Mouse (Mus musculus) liver (tissue): Measurements from ENCODE around the gene Cacul1.
"Not testable (repeated sequence)": the region's sequence is repeated elsewhere in the genome, so short reads cannot be mapped to it uniquely, and the experiment has no call there.

ENCODE experiments used
- DNase-seq: peaks from one replicate; pipeline ENCODE4 v3.0.0-alpha.2; 2020; ENCODE audit warnings: mixed read lengths

Gene Cacul1

DNA sequence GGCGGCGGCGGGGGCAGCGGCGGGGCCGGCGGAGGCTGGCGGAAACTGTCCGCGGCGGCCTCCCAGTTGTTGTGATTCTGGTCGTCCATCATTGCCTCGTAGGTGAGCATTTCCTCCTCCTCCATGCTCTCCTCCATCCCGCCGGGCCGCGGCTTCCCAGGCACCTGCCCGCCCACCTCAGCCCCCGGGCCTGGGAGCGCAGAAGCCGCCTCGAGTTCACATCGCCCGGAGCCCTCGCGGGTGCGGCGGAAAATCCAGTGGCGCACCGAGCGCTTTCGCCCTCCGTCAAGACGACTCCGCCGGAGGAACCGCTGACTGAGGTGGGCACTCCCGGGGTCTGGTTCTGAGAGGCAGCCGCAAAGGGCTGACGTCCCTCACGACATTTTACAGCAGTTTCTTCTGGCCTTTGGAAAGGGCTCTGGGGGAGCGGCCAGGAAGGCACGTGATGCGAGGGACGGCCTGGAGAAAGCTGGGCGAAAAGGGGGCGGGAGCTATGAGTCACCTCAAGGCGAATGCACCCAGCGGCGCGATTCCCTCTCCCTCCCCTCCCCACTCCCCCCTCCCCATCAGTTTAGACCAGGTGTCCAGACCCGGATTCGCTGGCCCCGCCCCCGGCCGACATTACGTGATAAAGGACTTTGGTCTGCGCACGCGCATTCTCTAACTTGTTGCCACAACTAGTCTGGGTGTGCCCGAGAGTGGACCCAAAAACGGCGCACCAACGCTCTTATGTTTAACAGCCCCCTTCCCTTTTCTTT is at the start of gene Cacul1:
Gene Cacul1, minus strand, starts transcription at position 444 of the 758 bp plus-strand sequence.
- peak; percentile 99 for DNase-seq

DNA sequence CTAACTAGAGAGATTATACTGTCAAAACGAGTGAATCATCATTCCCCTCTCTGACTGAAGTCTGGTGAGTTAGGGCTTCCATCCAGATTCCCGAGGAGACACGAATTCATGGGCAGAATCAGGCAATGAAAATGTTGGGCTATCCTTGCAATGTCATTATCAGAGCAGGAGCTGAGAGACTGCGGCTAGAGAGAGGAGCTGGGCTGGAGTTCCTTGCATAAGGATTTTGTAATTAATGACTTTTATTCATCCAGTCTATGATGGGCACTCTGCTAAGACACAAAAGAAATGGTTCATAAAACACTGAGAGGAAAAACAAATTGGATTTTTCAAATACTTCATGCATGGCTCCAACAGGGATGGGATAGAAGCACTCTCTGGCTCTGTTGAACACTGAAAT is 38.6 kb upstream of the Cacul1 start:
- DNase-seq: no peak

DNA sequence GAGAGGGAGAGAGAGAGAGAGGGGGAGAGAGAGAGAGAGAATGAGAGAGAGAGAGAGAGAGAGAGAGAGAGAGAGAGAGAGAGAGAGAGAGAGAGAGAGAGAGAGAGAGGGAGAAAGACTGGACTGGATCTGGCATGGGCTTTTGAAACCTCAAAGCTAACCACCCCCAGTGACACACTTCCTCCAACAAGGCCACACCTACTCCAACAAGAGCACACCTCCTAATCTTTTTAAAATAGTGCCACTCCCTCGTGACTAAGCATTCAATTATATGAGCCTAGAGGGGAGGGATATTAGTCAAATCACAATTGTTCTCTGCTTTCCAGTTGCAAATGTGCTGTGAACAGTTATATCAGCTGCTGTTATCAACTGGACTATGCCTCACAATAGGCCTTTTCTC is 36.2 kb upstream of the Cacul1 start:
- DNase-seq: no peak

DNA sequence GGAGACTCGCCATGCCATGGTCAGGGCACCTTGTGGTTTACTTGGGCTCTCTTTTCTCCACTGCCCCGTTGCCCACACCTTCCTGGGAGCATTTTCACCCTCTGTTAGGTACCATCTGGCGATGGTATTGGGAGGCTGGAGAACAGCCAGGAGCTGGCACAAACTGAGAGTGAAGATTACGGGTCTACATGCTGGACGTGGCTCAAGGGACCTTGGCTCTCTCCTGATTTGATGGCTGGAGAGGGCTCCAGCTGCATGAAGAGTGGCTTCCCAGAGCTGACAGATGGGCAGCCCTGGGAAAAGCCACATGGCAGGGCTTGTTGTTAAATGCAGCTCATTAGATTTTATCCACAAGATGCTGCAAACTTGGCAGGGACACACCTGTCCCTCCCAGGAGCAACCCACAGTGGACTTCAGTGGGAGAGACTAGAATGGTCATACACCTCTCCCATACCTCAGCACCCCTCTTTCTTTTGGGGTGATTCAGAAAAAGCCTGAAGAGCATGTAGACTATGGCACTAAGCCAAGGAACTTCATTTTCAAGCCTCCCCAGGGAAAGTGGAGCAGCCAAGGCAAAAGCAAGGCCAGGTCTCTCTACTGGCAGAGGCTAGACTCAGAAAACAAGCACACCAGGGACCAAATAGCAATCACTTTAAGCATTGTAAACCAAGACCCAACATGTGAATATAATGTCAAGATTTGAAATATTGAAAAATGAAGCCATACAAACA is 34.8 kb upstream of the Cacul1 start:
- DNase-seq: no peak

DNA sequence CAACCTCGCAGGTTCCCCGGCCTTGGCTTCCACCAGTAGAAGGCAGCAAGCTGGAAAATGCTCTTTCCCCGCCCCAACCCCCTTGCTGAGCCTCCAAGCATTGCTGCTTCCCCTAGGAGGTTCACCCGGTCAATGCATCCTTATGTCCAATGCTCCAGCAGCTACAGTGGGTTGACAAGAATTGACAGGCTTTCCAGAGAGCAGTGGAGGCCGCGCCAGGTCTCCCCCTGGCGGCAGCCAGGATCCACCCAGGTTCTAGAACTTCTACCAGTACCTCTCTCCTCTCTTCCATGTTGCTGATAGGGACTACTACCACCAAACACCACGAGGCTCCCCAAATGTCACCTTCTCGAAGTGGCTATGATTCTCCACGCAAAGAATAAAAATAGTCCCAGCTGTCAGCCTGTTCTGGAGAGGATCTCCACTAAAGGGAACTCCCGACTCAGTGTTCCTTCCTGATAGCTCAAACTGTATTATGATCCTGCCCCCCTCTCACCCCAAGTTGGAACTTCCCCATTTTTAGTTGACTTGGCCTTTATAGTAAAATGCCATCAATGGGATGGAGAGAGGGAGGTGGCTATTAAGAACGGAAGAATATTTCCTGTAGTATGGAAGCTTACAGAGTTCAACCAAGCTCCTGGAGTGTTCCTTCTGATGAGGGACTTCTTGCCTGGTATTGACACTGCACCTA is 30.8 kb upstream of the Cacul1 start:
- DNase-seq: peak; percentile 26

DNA sequence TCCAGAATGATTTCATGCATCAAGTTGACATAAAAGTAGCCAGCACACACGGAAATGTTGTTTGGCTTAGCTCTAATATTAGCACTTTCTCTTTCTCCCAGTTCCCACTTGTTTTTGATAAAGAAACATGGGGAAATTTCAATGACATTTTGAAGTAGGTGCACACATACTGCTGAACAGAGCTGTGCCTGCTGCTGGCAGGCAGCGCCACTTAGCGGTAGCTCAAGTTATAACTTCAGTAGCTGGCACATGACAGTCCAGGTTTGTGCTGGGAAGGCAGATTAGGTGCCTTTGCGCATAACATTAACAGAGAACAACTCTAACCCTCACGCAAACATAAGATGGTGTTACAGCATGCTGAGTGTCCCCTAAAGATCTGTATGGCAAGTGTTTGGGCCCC is 27.9 kb upstream of the Cacul1 start:
- peak; percentile 49 for DNase-seq

DNA sequence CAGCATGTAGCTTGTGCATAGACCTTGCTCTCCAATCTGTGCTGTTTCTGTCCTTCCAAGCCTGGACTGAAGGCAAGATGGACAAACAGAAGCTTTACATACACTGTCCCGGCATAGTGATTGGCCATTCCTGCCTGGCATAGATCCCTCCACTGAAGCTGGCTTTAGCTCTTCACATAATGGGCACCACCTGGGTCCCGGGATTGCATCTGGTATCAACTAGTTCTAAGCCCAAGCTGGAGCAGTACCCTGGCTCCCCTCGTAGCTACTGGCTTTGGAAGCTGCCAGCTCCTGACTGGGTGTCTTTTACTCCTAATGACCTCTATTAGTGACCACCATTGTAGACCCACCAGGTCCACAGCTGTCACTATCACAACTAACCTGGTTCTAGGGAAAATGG is 22.8 kb upstream of the Cacul1 start:
- DNase-seq: no peak

DNA sequence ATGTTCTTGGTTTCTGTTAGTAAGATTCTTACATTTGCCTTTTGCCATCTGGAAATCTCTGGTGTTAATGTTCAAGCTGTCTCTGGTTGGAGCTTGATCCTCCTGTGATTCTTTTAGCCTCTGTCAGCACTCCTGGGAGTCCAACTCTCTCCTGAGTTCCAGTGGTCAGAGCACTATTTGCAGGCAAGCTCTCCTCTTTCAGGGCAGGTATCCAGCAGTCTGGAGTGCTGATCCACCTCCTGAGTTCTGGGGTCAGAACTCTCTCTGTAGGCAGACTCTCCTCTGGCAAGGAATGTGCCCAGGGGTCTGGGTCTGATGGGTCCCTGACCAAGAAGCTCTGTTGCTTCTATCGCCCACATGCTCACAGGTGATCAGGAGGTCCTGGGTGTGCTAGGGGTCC is 21.2 kb upstream of the Cacul1 start:
- not testable (repeated sequence) for DNase-seq

DNA sequence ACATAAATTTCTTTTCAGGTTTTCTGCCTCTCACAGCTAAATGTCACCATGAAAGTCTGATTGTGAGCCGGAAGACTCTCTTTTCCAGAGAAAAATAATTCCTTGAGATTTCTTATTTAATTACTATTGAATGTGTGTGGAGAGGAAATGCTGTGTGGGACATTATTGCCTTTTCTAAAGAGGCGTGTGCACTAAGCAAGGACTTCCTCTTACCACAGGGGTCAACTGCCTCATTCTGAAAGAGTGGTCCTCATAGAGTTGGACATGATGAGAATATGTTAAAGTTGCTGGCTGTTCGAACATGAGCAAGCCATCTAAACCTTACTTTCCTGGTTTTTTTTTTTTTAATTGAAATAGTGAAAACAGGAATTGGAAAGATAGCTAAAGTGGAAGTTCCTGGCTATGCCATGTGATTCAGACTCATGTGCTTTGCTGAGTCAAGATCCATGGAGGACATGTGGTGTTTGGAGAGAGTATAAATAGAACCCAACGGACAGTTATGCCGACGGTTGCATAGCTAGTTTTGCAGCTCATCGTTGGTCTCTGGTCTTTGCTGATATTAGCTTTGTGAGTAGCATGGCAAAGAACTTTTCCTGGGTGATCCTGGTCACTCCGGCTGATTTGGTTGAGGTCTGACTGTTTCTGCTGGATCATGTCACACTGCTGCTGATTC is 17.3 kb upstream of the Cacul1 start:
- DNase-seq: no peak

DNA sequence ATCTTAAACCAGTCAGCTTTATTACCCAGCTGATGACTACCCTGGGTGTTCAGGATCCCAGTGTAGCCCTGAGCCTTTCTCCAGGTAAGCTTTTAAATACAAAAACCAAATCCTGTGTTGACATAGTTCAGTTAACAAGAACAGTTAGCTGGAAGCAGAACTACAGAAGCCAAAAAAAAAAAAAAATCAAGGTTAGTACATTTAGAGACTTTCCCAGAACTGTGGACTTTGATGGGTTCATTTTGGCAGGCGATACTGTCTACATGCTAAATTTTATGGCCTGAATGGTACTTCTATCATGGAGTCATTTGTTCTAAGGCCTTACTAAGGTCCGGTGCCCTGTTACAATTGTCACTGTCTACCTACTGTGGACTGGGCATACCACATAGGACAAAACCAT is 8.8 kb upstream of the Cacul1 start:
- no peak for DNase-seq

DNA sequence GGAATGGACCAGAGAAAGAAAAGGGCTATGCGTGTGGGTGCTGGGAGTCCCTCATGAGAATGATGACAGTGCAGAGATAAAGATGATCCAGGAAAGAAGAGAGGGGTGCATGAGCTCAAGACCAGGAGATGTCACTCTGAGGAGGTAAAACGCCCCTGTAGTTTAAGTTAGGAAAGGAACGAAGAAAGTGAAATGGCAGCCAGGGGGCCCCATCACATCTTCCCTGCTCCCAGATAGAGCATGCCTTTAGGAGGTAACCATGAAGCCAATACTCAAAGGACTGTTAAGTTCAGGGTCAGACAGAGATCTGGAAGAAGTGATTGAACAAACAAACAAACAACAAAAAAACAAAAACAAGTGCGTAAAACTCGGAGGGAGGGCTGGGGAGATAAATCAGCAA is 5.8 kb upstream of the Cacul1 start:
- no peak for DNase-seq

DNA sequence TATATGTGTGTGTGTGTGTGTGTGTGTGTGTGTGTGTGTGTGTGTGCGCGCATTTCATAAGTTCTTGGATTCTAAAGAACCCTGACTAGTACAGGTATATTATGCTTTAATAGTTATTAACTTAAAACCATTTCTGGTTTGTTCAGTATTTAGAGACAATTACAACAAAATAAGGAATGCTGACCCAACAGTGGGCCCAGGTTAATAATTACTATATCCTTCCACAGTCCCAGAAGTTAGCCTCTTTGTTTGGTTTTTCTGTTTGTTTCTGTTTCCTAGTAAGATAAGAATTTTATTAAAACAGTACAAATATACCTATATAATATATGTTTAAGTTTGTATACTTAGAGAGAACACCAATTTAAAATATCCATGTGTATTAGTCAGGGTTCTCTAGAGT is 2.4 kb upstream of the Cacul1 start:
- no peak for DNase-seq

DNA sequence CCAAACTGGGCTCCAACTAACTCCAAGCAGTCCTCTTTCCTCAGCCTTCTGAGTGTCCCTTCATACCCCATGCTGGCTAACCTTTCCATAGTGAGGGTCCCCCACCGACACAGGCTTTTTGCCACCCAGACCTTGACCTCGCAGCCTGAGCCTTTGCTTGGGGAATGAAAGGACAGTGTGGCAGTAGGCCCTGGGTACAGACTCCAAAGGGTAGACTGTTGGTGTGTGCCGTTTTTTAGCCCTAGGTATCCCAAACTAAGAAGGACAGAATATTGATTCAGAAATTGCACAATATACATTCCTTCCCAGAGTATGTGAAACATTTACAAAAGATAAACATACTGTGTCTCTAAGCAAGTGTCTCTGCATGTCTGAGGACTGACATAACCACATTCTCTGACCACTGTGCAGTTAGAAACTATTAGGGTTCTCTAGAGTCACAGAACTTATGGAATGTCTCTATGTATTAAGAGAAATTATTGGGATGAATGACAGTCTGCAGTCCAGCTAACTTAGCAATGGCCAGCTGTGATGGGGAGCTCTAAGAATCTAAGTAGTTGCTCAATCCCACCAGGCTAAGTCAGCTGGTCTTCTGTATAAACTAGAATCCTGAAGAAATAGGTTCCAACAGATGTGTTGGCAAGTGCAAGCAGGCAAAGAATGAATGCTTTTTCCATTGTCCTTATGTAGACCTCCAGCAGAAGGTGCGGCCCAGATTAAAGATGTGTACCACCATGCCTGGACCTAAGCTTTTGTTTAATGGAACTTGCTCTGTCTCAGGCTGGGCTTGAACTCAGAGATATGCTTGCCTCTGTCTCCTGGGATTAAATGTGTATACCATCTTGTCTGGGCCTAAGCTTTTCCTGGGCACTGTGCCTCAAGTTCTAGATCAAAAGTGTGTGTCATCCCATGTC is 809 bp upstream of the Cacul1 start:
- DNase-seq: no peak

DNA sequence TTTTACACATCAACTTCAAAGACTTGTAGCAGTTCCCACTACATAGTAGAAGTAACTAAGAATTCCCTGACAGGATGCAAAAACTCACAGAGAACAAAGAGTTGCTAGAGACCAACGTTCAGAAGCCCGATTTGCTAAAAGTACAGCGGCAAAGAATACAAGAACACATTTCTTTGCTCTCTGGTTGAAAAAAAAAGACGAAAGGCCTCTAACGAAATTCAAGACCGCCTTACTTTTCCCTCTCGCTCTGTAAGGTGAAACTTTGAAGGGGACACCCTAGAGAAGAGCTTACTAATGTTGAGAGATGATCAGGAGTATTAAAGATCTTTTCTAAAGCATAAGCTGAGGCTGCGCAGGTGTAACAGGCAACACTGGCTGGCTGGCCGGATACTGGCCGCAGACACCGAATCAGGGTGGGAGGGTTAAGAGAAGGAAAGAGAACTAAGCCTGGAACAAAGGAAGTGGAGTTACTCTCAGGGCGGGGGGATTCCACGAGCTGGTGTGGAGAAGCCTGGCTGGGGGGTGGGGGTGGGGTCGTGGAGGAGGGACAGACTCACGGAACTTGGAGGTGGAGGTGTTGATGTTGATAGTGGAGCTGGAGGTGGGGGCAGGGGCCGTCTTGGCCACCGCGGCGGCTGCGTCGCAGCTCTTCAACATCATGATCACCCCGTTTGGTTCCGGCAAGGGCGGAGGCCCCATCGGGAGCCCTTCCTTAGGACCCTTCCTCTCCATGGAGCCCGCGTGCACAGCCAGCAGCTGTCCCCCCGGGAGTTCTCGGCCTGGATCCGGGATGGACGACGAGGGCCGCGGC is 849 bp downstream of the Cacul1 start:
- DNase-seq: peak; percentile 64

DNA sequence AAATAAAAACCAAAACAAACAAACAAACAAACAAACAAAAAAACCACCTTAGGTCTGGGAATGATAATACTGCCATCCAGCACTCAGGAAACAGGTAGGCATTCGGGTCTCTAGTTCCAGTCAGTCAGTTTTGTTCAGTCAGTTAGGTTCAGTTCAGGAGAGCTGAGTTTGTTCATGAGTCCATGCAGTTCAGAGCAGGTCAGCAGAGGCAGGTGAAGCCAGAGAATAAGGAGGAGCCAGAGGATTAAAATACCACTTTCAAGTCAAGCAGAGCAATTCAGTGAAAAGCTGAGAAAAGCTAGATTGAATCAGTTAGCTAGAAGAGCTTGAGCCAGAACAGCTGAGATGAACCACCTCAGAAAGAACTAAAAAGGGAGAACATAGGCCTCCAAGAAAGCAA is 4.1 kb downstream of the Cacul1 start:
- DNase-seq: no peak

DNA sequence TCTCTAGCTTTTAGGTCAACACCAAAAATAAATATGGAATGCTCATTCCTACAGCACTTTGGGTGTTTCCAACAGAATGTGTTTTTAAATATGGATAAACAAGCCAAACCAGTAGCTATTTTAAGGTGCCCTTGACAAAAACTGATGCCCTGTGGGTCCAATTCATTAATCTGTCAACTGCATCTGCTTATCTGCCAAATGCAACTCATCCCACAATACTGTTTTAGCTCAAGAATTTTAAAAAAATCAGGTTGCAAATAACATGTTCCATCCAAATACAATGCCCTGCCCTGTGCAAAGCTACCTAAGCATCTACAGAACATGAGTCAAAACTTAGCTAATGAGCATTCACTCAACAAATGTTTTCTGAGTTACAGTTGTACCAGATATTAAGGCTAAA is 20.3 kb downstream of the Cacul1 start:
- no peak for DNase-seq

DNA sequence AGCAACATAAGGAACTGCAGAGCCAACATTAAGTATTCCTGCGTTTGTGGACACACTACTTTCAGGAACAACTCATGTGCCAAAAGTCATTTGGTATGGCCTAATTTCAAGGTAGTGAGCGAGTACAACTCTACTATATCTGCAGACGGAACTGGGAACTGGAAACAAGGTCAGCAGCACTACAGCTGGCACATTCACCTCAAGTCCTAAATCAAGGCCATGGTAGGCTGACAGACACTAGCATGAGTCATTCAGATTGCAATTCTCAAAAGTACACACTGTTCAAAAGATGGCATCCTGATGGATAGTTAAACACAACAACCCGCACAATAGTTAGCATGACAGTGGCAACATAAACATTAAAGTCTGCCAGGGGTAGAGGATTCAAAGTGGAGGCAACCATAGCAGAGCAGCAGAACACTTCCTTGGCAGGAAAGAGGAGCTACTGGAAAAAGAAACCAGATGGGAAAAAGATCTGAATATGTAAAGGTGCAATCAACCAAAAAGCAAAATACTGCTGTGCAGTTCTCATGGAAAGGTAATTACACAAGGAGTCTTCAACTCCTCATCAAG is 25.9 kb downstream of the Cacul1 start:
- no peak for DNase-seq

DNA sequence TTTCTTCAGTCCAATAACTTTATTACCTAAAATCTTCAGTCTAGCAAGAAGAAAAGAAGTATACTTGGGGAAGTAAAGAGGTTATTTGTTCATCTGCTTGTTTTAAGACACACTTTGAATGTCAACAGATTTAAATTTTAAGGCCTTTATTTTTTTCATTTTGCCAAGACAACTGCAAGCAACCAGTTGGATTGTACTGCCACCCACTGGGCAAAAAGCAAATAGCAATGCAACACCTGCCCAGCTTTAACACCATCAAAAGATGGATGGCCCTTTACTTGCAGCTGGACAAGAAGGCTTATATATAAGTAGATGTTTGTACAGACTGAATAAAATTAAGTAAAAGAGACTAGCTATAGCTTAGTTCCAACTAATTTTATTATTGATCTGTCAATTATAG is 27.3 kb downstream of the Cacul1 start:
- DNase-seq: peak; percentile 59

DNA sequence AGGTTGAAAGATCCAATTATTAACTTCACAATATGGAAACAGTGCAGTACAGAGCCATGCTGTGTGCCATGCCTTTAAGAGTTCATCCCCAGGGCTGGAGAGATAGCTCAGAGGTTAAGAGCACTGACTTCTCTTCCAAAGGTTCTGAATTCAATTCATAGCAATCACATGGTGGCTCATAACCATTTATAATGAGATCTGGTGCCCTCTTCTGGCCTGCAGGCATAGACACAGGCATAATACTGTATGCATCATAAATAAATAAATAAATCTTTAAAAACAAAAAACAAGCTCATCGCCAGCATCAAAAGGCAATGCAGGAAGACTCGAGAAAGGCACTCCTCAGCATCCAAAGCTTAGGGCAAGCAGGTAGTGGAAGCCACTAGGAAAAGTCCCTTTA is 37.5 kb downstream of the Cacul1 start:
- no peak for DNase-seq

DNA sequence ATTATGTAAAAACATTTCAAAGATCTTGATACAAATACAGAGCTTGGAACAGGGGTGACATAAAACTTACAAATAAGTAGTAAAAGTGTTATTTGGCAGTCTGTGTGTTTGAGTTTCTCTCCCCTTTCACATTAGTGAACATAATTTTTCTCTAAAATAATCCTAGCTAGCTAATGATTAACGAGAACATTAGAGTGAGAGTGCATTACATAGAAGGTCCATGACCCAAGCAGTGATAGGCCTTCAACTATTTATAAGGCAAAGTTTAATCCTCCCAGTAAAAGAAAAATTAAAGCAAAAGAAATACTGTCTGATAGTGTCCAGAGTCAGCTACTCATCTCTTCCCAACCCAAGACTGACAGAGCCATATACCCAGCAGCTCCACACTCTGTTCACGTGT is 48.9 kb downstream of the Cacul1 start:
- DNase-seq: no peak

DNA sequence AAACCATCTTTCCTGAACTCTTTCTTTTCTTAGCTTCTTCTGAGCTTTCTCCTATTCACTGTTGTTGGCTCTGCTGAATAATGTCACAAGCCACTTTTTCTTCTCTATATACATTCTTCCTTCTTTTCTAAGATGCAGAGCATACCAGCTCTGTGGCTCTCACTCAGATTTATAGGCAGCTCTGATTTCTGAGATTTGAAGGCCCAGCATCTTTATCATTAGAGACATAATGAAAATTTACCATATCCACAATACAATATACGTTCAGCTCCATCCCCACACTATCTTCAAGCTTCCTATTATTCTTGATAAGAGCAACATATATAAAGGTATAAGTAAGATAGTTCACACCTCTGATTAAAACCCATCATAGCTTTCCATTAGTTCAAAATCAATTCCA is 50.7 kb downstream of the Cacul1 start:
- DNase-seq: no peak
